Mouse (Mus musculus) ES-E14 (cell line): ENCODE measurements around the gene Khdc1c.

Experiments
- CHD2 ChIP-seq: IDR thresholded peaks from 2 replicates; pipeline ENCODE4 v1.6.1; 2014; ENCODE audit warnings: mild to moderate bottlenecking, low read depth, low read length, inconsistent platforms
- MAFK ChIP-seq: IDR thresholded peaks from 2 replicates; pipeline ENCODE4 v1.6.1; 2014; ENCODE audit warnings: mild to moderate bottlenecking, low read depth, low read length, inconsistent platforms; ENCODE audit not compliant: insufficient read depth
- ZNF384 ChIP-seq: IDR thresholded peaks from 2 replicates; pipeline ENCODE4 v1.6.1; 2012; ENCODE audit warnings: low read depth, low read length, inconsistent platforms

DNA sequence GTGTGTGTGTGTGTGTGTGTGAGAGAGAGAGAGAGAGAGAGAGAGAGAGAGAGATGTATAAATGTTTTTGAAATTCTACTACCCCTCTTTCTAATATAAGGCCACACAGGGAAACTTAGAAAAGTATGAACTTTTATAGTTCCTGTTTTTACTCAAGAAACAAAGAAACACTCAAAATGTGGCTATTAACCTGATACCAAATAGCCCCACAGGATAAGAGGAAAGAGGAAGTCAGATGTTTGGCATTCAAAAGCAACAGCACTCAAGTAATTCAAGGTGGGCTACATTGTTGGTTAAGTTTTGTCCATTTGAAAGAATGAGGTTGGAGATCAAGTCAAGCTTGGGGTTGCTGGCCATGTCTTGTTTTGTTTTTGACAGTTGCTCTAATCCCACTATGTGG lies 32.3 kb upstream of the Khdc1c start:
- TF ChIP-seq ZNF384 (no peak), CHD2 (no peak), MAFK (no peak)
